In the genomic region with DNA sequence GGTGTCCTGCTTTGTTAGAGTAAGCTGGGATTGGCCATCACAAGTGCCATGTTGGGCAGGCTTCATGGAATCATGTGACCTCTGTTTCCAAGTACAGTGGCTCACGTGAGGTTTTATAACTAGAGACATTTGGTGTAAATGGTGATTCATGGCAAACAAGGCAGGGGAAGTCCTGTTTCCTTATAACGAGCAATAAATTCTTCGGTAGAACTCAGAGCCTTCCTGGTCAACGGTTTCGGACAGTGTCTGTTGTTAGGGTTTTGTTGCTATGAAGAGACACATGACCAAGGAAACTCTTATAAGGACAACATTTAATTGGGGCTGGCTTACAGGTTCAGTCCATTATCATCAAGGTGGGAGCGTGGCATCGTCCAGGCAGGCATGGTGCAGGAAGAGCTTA, we compare ENCODE assay signal across 20 mouse cellular contexts. TPM values are rescaled to one million over a fixed set of nuclear protein-coding genes. Genes with fewer than 3 reads are reported as not detected.
DNase-seq lines count a peak whose midpoint lies in the region; ATAC-seq and TF ChIP-seq lines count a peak whose summit lies in the region.
"Had no signal": no experiment of that assay in that cellular context is flagged by ENCODE, and none has a peak within 500 bp of the region (broad histone marks: within the 10 kb centered on the region; RNA-seq: fewer than 3 reads in every experiment).

No protein-coding gene starts in this region.

- no peak for TF ChIP-seq CTCF in intestine, postnatal 0 days (IDR thresholded peaks at IDR 0.05; ENCODE audit: low read depth)

- peak; percentile 84 for DNase-seq in large intestine, adult 2 months (ENCODE audit: low read depth, low spot score)
- no peak for DNase-seq in left cerebral cortex, postnatal 14 days (ENCODE audit: low spot score in 2 of 2)
- DNase-seq: adrenal gland, adult 2 months; adrenal gland, adult 8-10 months; adrenal gland, postnatal 10 days; adrenal gland, postnatal 14 days; adrenal gland, postnatal 25 days; adrenal gland, postnatal 36 days; B cell, adult 2 months; cerebellum, adult 11 months; cerebellum, adult 11-12 months; cerebellum, adult 18-20 months had no signal

- no peak overlapping the region for H3K4me3 ChIP-seq in intestine, postnatal 0 days (ENCODE audit: low read depth, low read length)
- no peak overlapping the region for H3K4me3 ChIP-seq in intestine, embryonic 15.5 days (replicated peaks)

- H3K36me3 ChIP-seq in intestine, postnatal 0 days (ENCODE audit: control insufficient read depth, insufficient read depth): peaks cover 57% of the 10 kb centered on the region
- H3K36me3 ChIP-seq in intestine, embryonic 15.5 days: peaks cover 32% of the 10 kb centered on the region

- ATAC-seq in intestine, postnatal 0 days: peak; percentile 58; the same call in 1 of the 2 replicates
- ATAC-seq in intestine, embryonic 15.5 days: no peak
- ATAC-seq: activated CD4-positive, CD25-positive, alpha-beta regulatory T cell, adult 4 months; CD4-positive, CD25-positive, alpha-beta regulatory T cell, adult 4 months; Patski had no signal

- no peaks in the 10 kb centered on the region for H3K9me3 ChIP-seq in intestine, postnatal 0 days (ENCODE audit: control insufficient read depth)
- no peaks in the 10 kb centered on the region for H3K9me3 ChIP-seq in intestine, embryonic 15.5 days

- H3K4me1 ChIP-seq in intestine, postnatal 0 days (replicated peaks; ENCODE audit: control insufficient read depth, insufficient read depth, low read length): no peaks in the 10 kb centered on the region
- no peaks in the 10 kb centered on the region for H3K4me1 ChIP-seq in intestine, embryonic 15.5 days (replicated peaks)

- no peaks in the 10 kb centered on the region for H3K27me3 ChIP-seq in intestine, postnatal 0 days (replicated peaks; ENCODE audit: control insufficient read depth, insufficient read depth, low read length)
- no peaks in the 10 kb centered on the region for H3K27me3 ChIP-seq in intestine, embryonic 15.5 days (replicated peaks)
- H3K27me3 ChIP-seq: CH12.LX, Patski had no signal

- H3K27ac ChIP-seq in intestine, postnatal 0 days (ENCODE audit: low read depth, low read length): no peak overlapping the region
- no peak overlapping the region for H3K27ac ChIP-seq in intestine, embryonic 15.5 days

- intact Hi-C loops in left cerebral cortex, postnatal 14 days (cut with DNase I): no loop called here

- 72% methylated on average over 7 of the region's 7 CpGs for WGBS in intestine, postnatal 0 days
- 85% methylated on average over 7 of the region's 7 CpGs for WGBS in intestine, embryonic 15.5 days
- 33% methylated on average over 7 of the region's 7 CpGs for WGBS in large intestine, adult 2 months

- H3K9ac ChIP-seq in intestine, postnatal 0 days (ENCODE audit: low read depth, low read length): no peak overlapping the region
- H3K9ac ChIP-seq in intestine, embryonic 15.5 days: no peak overlapping the region

- no peak overlapping the region for H3K4me2 ChIP-seq in intestine, postnatal 0 days (replicated peaks; ENCODE audit: low read depth)
- no peak overlapping the region for H3K4me2 ChIP-seq in intestine, embryonic 15.5 days (replicated peaks)

RNA-seq across cellular contexts. Expression of gene Tmco3, which starts 13.0 kb away (rescaled TPM):
- 18.5 and 22.2 TPM in 2 replicates for polyA plus RNA-seq in intestine, postnatal 0 days (2015; fragmentation: Nextera tagmentation; extraction: Ambion mirVana)
- 30.7 TPM in 2 replicates for polyA plus RNA-seq in intestine, embryonic 15.5 days (2015; fragmentation: Nextera tagmentation; extraction: Ambion mirVana)
- 39.8 and 60.8 TPM in 2 replicates for polyA plus RNA-seq in large intestine, adult 2 months (2012; rRNA removed)
- total RNA-seq in left cerebral cortex, postnatal 14 days (2021): 10 to 100 TPM; 46.9 to 53.1 TPM

RNA-seq across cellular contexts. Expression of gene Dcun1d2, which starts 13.1 kb away (rescaled TPM):
- polyA plus RNA-seq in intestine, postnatal 0 days (2015; fragmentation: Nextera tagmentation; extraction: Ambion mirVana): 7.3 and 7.9 TPM in 2 replicates
- 16.9 and 19.0 TPM in 2 replicates for polyA plus RNA-seq in intestine, embryonic 15.5 days (2015; fragmentation: Nextera tagmentation; extraction: Ambion mirVana)
- polyA plus RNA-seq in large intestine, adult 2 months (2012; rRNA removed): 14.9 and 15.9 TPM in 2 replicates
- total RNA-seq in left cerebral cortex, postnatal 14 days (2021): 10 to 100 TPM; 27.7 to 31.2 TPM

RNA-seq across cellular contexts. Expression of gene Tfdp1, which starts 37.5 kb away (rescaled TPM):
- 50.3 and 51.2 TPM in 2 replicates for polyA plus RNA-seq in intestine, postnatal 0 days (2015; fragmentation: Nextera tagmentation; extraction: Ambion mirVana)
- polyA plus RNA-seq in intestine, embryonic 15.5 days (2015; fragmentation: Nextera tagmentation; extraction: Ambion mirVana): 148 and 170 TPM in 2 replicates
- polyA plus RNA-seq in large intestine, adult 2 months (2012; rRNA removed): 58.4 and 70.1 TPM in 2 replicates
- total RNA-seq in left cerebral cortex, postnatal 14 days (2021): 10 to 100 TPM; 59.4 to 65.9 TPM

RNA-seq across cellular contexts. Expression of gene Adprhl1, which starts 47.1 kb away (rescaled TPM):
- polyA plus RNA-seq in intestine, postnatal 0 days (2015; fragmentation: Nextera tagmentation; extraction: Ambion mirVana): 0.48 TPM in 1 of 2 replicates, not detected in the other
- 0.24 and 0.43 TPM in 2 replicates for polyA plus RNA-seq in intestine, embryonic 15.5 days (2015; fragmentation: Nextera tagmentation; extraction: Ambion mirVana)
- polyA plus RNA-seq in large intestine, adult 2 months (2012; rRNA removed): not detected in 2 replicates
- 1 to 10 TPM; 1.3 to 2.8 TPM for total RNA-seq in left cerebral cortex, postnatal 14 days (2021)
- total RNA-seq: CH12.LX, MEL had no signal
- polyA plus RNA-seq: activated CD4-positive, CD25-positive, alpha-beta regulatory T cell, adult 4 months; G1E had no signal
